Mouse (Mus musculus) small intestine, adult 2 months (tissue): ENCODE measurements around the gene Sema7a. TPM values are rescaled to one million over a fixed set of nuclear protein-coding genes. Genes with fewer than 3 reads are reported as not detected.
A peak's percentile ranks its signal among the peaks of the same experiment; 100 is the strongest.

Source experiments
- H3K27ac ChIP-seq: fragments of 200-500 bp; 2 replicates; pipeline ENCODE4 v1.5.1; 2012; ENCODE audit warnings: low read depth, low read length, control low read depth, inconsistent platforms; ENCODE audit not compliant: insufficient read depth
- H3K27me3 ChIP-seq: fragments of 200-500 bp; 2 replicates; pipeline ENCODE4 v1.6.1; 2012; ENCODE audit warnings: mild to moderate bottlenecking, moderate library complexity, low read length, inconsistent platforms; ENCODE audit not compliant: control insufficient read depth, insufficient read depth
- H3K36me3 ChIP-seq: fragments of 200-500 bp; 2 replicates; pipeline ENCODE4 v1.6.1; 2012; ENCODE audit warnings: mild to moderate bottlenecking, low read length, control low read depth, inconsistent platforms; ENCODE audit not compliant: control insufficient read depth, insufficient read depth
- H3K4me1 ChIP-seq: fragments of 200-500 bp; 2 replicates; pipeline ENCODE4 v1.6.1; 2012; ENCODE audit warnings: low read length, inconsistent platforms, mixed read lengths; ENCODE audit not compliant: control insufficient read depth, insufficient read depth, insufficient read length
- H3K4me3 ChIP-seq: fragments of 200-500 bp; 2 replicates; pipeline ENCODE4 v1.5.1; 2012; ENCODE audit warnings: low read depth, mild to moderate bottlenecking, control low read depth, inconsistent platforms, low read length, moderate library complexity
- CTCF ChIP-seq: fragments of 200-500 bp; IDR thresholded peaks from 2 replicates; pipeline ENCODE4 v1.5.1; 2012; ENCODE audit warnings: low read depth, mild to moderate bottlenecking, control low read depth, inconsistent platforms, low read length, moderate library complexity, mixed read lengths; ENCODE audit not compliant: insufficient replicate concordance, insufficient read length; ENCODE audit errors: extremely low read depth
- POLR2A ChIP-seq: fragments of 200-500 bp; IDR thresholded peaks from 2 replicates; pipeline ENCODE4 v1.6.1; 2012; ENCODE audit warnings: low read depth, mild to moderate bottlenecking, control low read depth, inconsistent platforms, low read length, moderate library complexity
- WGBS: fragments of 180-500 bp; shearing (Covaris S2); methylation state at CpG from one replicate; pipeline ENCODE4 v1.1.7; 2018; 5-methylcytosine and 5-hydroxymethylcytosine counted together
- polyA plus RNA-seq: library from polyadenylated mRNA; depleted of rRNA; stranded (reverse); fragments of >200 nt; gene quantifications from 2 replicates; pipeline ENCODE4 v1.2.3, GENCODE M21; 2012; rRNA removed

Gene Sema7a
- polyA plus RNA-seq: 12.9 and 52.6 TPM in 2 replicates

DNA sequence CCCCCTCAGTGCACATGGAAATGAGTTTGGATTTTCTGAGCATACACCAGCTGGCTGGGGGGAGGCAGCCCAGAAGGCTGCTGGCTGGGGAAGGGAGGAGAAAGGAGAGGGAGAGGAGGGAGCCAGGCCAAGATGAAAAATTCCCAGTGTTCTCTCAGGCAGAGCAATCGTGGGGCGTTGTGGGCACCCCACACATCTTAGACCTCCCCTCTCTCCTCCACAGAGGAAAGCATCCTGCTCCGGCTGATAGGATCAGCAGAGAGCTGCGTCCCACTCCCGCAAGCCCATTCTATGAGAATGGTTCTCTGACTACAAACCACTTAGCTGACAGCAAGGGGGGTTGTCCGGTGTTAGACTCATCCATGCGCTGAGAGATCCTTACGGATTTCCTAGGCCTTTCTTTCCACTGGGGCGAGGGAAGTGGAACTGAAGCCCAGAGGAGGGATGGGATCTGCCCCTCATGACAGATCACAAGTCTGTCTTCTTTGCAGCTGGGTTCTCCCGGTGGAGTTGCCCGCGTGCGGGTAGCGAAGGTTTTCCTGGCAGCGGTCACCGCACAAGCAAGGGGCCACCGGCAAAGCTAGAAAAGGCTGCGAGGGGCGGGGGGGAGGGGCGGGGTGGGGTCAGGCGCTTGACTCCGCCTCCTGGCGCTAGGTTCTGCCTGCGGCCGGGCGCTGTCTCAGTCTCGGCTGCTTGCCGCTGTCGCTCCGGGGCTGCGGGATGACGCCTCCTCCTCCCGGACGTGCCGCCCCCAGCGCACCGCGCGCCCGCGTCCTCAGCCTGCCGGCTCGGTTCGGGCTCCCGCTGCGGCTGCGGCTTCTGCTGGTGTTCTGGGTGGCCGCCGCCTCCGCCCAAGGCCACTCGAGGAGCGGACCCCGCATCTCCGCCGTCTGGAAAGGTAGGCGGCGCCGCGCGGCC is at the start of gene Sema7a:
Gene Sema7a, plus strand, starts transcription at position 682 of the 918 bp plus-strand sequence.
- H3K36me3 ChIP-seq: no peaks in the 10 kb centered on the region
- H3K4me3 ChIP-seq: peak within 1 kb of the TSS; percentile 90
- peaks cover 15% of the 10 kb centered on the region for H3K4me1 ChIP-seq
- H3K27ac ChIP-seq: 0 out of 2 replicates have a peak within 1 kb of the TSS, but pooled peaks have one; percentile 3
- TF ChIP-seq POLR2A: peak; percentile 88
- no peak for TF ChIP-seq CTCF
- H3K27me3 ChIP-seq: no peaks in the 10 kb centered on the region
- WGBS: 4% methylated on average over 50 of the region's 60 CpGs

DNA sequence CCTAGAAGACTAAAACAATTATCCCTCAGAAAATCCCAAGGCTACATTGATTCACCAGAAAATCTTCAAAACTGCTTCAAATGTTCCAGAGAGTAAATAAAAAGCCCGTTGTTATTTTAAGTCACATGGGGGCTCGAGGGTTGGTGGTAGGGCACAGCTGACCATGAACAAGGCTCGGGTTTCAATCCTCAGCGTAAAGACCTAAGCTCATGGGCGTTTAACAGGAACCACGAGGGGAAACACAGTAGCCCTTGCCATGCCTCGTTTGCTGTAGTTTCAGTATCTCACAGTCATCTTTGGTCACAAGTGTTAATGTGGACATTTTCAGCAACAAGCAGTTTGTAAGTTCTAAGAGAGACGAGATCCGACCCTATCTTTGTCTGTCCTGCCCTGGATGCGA is 39.4 kb upstream of the Sema7a start:
- no peaks in the 10 kb centered on the region for H3K36me3 ChIP-seq
- H3K27me3 ChIP-seq: 0 out of 2 replicates have a peak, but pooled peaks cover 3% of the 10 kb centered on the region
- peaks cover 3% of the 10 kb centered on the region; the same call in 1 of the 2 replicates for H3K4me1 ChIP-seq
- WGBS: 38% methylated on average over 10 of the region's 10 CpGs
- H3K27ac ChIP-seq: no peak overlapping the region
- no peak for TF ChIP-seq CTCF
- TF ChIP-seq POLR2A: no peak
- no peak overlapping the region for H3K4me3 ChIP-seq

DNA sequence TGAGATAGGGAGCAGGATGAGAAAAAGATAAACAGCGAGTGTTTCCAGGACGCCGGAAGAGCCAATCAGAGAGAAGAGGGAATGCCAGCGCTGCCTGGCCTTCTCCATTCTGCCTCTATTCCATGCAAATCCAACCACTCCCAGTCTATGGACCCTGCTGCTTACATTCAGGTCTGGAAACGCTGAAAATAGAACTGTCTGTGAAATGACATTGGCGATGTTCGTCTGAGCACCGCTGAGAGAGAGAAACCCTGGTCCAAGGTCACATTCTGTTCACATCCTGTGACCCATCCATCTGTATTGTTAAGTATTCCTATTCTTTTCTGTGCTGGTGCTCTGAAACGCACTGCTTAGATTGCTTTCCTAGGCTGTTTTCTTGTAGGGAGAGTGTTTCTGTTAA is 38.7 kb upstream of the Sema7a start:
- TF ChIP-seq POLR2A (no peak), CTCF (no peak)

DNA sequence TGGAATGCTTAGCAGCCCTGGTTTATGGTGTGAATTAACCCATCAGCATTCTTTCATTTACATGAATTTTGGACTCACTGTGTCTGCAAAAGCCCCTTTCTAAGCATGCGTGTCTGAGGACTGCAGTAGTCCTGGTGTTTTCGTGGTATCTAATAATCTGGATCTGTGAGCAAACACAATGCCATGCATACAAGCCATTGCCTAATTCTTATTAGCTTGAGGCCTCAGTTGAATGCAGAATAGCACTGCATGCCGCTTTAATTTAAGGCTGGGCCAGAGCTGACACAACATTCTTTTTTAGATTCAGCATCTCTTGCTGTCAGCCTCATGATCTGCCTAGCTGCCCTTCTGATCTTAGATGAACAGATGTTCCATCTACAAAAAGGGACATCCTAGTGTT is 38.3 kb upstream of the Sema7a start:
- no peaks in the 10 kb centered on the region for H3K36me3 ChIP-seq
- H3K27ac ChIP-seq: no peak overlapping the region
- peaks cover 3% of the 10 kb centered on the region; the same call in 1 of the 2 replicates for H3K4me1 ChIP-seq
- H3K4me3 ChIP-seq: no peak overlapping the region
- H3K27me3 ChIP-seq: 0 out of 2 replicates have a peak, but pooled peaks cover 3% of the 10 kb centered on the region
- TF ChIP-seq POLR2A (no peak), CTCF (no peak)
- 80% methylated on average over 3 of the region's 3 CpGs for WGBS

More for the DNA sequence above, 38.7 kb upstream of the Sema7a start:
- WGBS: 33% methylated on average over 9 of the region's 9 CpGs
- Histone ChIP-seq H3K36me3 (no peaks in the 10 kb centered on the region), H3K4me1 (peaks cover 3% of the 10 kb centered on the region; the same call in 1 of the 2 replicates), H3K4me3 (no peak overlapping the region), H3K27ac (no peak overlapping the region), H3K27me3 (0 out of 2 replicates have a peak, but pooled peaks cover 3% of the 10 kb centered on the region)

DNA sequence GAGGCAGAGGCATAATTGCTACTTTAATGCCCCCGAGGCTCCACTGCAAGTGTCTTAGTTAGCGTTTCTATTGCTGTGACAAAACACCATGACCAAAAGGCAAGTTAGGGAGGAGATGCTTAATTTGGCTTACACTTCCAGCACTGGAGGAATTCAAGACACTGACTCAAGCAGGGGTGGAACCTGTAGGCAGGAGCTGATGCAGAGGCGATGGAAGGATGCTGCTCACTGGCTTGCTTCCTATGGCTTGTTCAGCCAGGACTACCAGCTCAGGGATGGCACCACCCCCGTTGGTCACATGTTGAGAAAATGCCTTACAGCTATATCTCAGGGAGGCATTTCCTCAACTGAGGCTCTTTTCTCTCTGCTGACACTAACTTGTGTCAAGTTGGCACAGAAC is 37.8 kb upstream of the Sema7a start:
- TF ChIP-seq POLR2A (no peak), CTCF (no peak)
- H3K36me3 ChIP-seq: no peaks in the 10 kb centered on the region
- H3K27ac ChIP-seq: no peak overlapping the region
- no peak overlapping the region for H3K4me3 ChIP-seq
- 0 out of 2 replicates have a peak, but pooled peaks cover 3% of the 10 kb centered on the region for H3K27me3 ChIP-seq
- peaks cover 3% of the 10 kb centered on the region; the same call in 1 of the 2 replicates for H3K4me1 ChIP-seq
- WGBS: 85% methylated on average over 4 of the region's 4 CpGs

DNA sequence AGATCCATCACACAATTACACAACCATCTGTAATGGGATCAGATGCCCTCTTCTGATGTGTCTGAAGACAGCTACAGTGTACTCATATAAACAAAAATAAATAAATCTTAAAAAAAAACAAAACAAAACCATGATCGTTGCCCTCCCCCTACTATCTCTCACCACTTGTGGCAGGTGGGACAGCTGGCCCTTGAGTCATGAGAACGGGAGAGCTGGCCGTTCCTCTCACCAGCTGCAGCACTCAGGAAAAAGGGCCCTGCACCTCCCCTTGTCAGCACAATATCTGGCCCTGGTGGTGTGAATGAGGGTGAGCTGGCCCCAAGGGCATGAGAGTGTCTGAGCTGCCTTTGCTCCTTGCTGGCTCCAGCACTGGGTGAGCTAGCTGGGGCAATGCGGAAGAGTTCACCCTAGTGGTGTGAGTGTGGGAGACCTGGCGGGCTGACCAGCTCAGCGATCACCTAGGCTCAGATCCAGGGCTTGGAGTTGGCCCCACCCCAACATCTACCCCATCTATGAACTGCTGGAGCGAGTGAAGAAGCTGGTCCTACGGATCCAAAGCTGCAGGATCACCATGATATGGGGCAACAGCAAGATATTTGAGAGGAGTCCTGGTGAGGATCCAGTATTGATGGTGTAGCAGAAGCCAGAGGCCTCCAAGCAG is 36.2 kb upstream of the Sema7a start:
- no peak overlapping the region for H3K4me3 ChIP-seq
- H3K27me3 ChIP-seq: 0 out of 2 replicates have a peak, but pooled peaks cover 3% of the 10 kb centered on the region
- 66% methylated on average over 8 of the region's 8 CpGs for WGBS
- H3K4me1 ChIP-seq: peaks cover 3% of the 10 kb centered on the region; the same call in 1 of the 2 replicates
- no peak for TF ChIP-seq CTCF
- TF ChIP-seq POLR2A: no peak
- no peaks in the 10 kb centered on the region for H3K36me3 ChIP-seq
- no peak overlapping the region for H3K27ac ChIP-seq
